Mouse (Mus musculus) adrenal gland, adult 2 months (tissue): ENCODE data around the gene Ap3d1. TPM values are rescaled to one million over a fixed set of nuclear protein-coding genes. Genes with fewer than 3 reads are reported as not detected.
A peak's percentile ranks its signal among the peaks of the same experiment; 100 is the strongest.

ENCODE experiments used
- DNase-seq: peaks from one replicate; pipeline ENCODE4 v3.0.0; 2021
- polyA plus RNA-seq: library from polyadenylated mRNA; depleted of rRNA; stranded (reverse); fragments of >200 nt; gene quantifications from 2 replicates; pipeline ENCODE4 v1.2.3, GENCODE M21; 2012
- total RNA-seq, 2 experiments: library from RNA; stranded (reverse); gene quantifications; 2 replicates each; pipeline ENCODE4 v1.2.3; 2021

Ap3d1 gene
- total and polyA plus RNA-seq, 3 experiments, result 85.6 to 131 (median 104) TPM

GRCm38 (mm10) chr10:80758651-80759050 is 16.6 kb upstream of the Ap3d1 start:
- peak; percentile 92 for DNase-seq

- DNase-seq, result peak; percentile 94
These were observed 15.7 kb upstream of the Ap3d1 start for GRCm38 (mm10) chr10:80757717-80758116.

GRCm38 (mm10) chr10:80756967-80757366 is 14.9 kb upstream of the Ap3d1 start:
- DNase-seq, result no peak

- DNase-seq, result no peak
These were observed 14.4 kb upstream of the Ap3d1 start for GRCm38 (mm10) chr10:80756509-80756908.

GRCm38 (mm10) chr10:80756099-80756498 is 14.0 kb upstream of the Ap3d1 start:
- DNase-seq, result no peak

- no peak for DNase-seq
These were observed 13.4 kb upstream of the Ap3d1 start for GRCm38 (mm10) chr10:80755291-80756015.

- peak; percentile 99 for DNase-seq
These were observed 12.7 kb upstream of the Ap3d1 start, which contains the start of gene Dot1l for GRCm38 (mm10) chr10:80754594-80755290. Gene Dot1l, plus strand, starts transcription at chr10:80755206.

GRCm38 (mm10) chr10:80752079-80752625 is 10.1 kb upstream of the Ap3d1 start:
- peak; percentile 90 for DNase-seq

- peak; percentile 85 for DNase-seq
These were observed 9.2 kb upstream of the Ap3d1 start for GRCm38 (mm10) chr10:80751188-80751832.

- DNase-seq, result peak; percentile 65
These were observed 6.5 kb upstream of the Ap3d1 start for GRCm38 (mm10) chr10:80748609-80749008.

GRCm38 (mm10) chr10:80747410-80747809 is 5.3 kb upstream of the Ap3d1 start:
- peak; percentile 82 for DNase-seq

GRCm38 (mm10) chr10:80744262-80744661 is 2.2 kb upstream of the Ap3d1 start:
- peak; percentile 82 for DNase-seq

- no peak for DNase-seq
These were observed 357 bp downstream of the Ap3d1 start for GRCm38 (mm10) chr10:80741634-80742179.

GRCm38 (mm10) chr10:80741146-80741545 is 918 bp downstream of the Ap3d1 start:
- peak; percentile 56 for DNase-seq

- no peak for DNase-seq
These were observed 3.4 kb downstream of the Ap3d1 start for GRCm38 (mm10) chr10:80738657-80739056.

GRCm38 (mm10) chr10:80736731-80737130 is 5.3 kb downstream of the Ap3d1 start:
- DNase-seq, result peak; percentile 68

- DNase-seq, result no peak
These were observed 9.4 kb downstream of the Ap3d1 start for GRCm38 (mm10) chr10:80732611-80733101.

- no peak for DNase-seq
These were observed 14.5 kb downstream of the Ap3d1 start for GRCm38 (mm10) chr10:80727369-80728127.

GRCm38 (mm10) chr10:80717281-80717680 is 24.8 kb downstream of the Ap3d1 start:
- DNase-seq, result peak; percentile 63

- DNase-seq, result peak; percentile 52
These were observed 31.2 kb downstream of the Ap3d1 start for GRCm38 (mm10) chr10:80710834-80711233.

GRCm38 (mm10) chr10:80705479-80705878 is 36.6 kb downstream of the Ap3d1 start:
- no peak for DNase-seq
